Mouse (Mus musculus): ENCODE measurements around the gene Arhgap32.

The Arhgap32 gene

GRCm38 (mm10) chr9:32208071-32208470 lies 92.1 kb downstream of the Arhgap32 start:
- DNase-seq, result no peak

- DNase-seq, result no peak
These were observed 101.1 kb downstream of the Arhgap32 start for GRCm38 (mm10) chr9:32216820-32217567.

GRCm38 (mm10) chr9:32219400-32219799 lies 103.5 kb downstream of the Arhgap32 start:
- DNase-seq, result no peak

- DNase-seq, result peak; percentile 70
These were observed 106.2 kb downstream of the Arhgap32 start for GRCm38 (mm10) chr9:32222184-32222583.

DNA sequence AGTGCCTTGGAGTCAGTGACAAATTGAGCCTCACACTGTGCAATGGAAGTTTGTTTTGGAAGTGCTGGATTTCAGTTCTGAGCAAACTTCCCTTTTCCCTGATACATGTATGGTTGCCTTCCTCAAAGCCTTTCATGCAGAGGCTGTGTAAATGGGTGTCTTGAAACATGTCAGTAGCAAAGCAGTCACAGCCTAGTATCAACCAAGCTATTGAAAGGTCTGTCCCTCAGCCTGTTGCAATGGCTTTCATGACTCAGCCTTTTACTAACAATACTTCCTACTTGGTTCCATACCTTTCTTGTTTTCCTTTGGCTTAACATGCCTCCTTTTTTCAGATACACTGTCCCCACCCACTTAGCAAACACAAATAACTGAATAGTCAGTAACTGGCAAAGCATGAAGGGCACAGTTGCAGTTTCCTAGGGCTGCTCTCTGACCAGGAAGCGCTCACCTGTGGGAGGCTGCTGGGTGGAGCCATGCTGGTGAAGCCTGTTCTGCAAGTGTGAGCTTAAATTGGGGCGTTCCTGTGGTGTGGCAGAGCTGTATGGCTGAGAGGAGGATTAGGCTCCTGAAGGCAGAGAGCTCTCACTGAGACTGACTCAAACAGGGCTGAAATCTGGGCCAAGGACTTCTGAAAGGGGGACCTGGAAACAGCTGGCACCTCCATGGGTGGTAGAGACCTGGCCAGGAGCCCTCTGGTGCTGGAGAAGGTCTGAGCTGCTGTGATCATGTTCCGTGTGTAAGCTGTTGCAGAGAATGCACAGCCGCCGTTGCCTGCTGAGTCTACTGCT lies 108.0 kb downstream of the Arhgap32 start:
- DNase-seq, result peak; percentile 78

DNA sequence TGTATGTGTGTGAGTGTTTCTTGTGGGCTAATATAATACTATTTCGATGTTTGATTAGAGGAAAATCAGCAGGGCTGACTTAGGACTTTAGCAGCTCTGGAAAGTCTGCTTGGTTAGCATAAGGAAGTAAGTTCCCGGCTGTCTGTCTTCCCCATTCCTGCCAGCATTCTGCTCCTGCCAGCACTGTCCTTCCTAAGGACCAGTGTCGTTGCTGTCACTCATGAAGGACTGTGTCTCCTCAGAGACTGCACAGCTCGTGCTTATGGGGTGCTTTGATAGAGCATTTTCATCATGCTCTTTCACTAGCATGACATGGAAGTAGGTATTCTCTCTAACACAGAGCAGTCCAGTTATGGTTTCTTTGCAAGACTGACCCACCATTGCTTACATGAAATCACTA lies 109.0 kb downstream of the Arhgap32 start:
- no peak for DNase-seq

DNA sequence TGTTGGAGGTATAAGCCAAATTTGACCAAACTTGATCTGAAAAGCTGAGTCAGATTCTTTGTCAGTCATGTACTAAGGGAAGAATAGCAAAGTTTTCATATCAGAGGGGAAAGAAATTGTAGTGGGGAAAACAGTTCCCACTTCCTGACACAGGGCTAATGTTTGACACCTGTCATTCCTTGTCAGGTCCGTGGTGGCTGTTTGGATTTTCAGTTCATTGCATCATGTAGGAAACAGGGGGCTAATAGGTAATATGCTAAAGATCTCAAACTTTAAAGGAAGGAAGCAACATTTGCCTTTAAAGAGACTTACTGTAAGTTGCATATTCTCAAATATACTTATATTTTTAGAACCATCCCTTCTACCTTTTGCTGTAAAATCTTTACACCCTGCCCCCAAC lies 109.6 kb downstream of the Arhgap32 start:
- no peak for DNase-seq

- DNase-seq, result no peak
These were observed 111.1 kb downstream of the Arhgap32 start for GRCm38 (mm10) chr9:32227034-32227433.

GRCm38 (mm10) chr9:32233593-32233992 lies 117.7 kb downstream of the Arhgap32 start:
- no peak for DNase-seq

- no peak for DNase-seq
These were observed 119.0 kb downstream of the Arhgap32 start for GRCm38 (mm10) chr9:32234767-32235489.

DNA sequence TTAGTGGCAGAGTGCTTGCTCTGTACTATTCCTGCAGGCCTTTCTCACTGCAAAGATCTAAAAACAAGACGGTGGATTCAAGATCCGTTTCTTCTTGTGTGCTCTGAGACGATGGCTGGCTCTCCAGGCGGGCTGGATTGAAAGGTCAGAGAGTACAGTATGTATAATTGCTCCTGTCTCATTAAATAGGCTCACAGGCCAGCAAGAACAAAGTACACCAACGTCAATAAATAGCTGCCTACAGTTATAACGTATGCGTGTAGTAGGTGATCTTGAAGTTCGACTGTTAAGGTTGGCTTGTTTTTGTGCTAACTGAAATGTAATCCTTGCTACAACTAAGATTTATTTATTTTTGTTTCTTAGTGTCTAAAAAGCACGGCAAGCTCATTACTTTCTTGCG lies 123.0 kb downstream of the Arhgap32 start:
- DNase-seq, result no peak

DNA sequence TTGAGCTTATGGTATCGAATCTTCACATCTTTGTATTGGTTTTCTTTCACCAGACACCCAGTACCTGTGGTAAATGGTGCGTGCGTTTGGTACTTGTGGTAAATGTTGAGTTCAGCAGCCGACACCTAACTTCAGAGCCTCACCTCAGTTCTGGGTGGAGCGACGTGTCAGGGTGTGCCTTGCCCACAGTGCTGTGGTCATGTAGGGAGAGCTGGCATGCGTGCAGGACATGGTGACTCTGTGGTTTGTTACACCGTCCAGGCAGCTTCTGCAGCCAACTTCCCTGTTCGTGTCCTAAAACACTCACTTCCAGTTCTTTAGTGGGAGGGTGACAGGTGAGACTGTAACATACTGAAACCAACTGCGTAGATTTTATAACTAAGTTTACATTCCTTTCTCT lies 123.5 kb downstream of the Arhgap32 start:
- no peak for DNase-seq

- no peak for DNase-seq
These were observed 124.5 kb downstream of the Arhgap32 start for GRCm38 (mm10) chr9:32240449-32240848.

DNA sequence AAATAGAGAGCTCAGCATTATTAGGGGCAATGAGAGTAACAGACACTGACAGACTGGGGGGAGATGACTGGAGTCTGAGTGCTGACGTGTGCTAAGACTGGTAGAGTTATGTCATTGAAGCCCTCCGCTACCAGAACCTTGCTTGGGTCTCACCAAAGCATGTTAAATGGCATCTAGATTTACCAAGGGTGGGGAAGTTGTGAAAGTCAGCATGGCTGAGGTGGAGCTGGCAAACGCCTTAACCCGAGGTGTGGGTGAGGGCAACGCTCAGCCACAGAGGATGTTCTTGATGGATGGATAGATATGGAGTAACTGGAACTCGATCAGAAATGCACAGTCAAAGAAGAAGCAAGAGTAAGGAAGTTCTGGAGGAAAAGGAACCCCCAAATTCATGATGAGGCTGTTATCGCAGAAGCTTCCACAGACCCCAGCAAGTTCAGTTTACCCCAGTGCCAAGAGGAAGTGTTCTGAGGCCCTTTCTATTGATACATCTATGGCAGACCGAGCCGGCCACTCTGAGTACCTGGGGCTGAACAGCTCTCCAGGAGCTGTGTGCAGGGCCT lies 125.8 kb downstream of the Arhgap32 start:
- no peak for DNase-seq

DNA sequence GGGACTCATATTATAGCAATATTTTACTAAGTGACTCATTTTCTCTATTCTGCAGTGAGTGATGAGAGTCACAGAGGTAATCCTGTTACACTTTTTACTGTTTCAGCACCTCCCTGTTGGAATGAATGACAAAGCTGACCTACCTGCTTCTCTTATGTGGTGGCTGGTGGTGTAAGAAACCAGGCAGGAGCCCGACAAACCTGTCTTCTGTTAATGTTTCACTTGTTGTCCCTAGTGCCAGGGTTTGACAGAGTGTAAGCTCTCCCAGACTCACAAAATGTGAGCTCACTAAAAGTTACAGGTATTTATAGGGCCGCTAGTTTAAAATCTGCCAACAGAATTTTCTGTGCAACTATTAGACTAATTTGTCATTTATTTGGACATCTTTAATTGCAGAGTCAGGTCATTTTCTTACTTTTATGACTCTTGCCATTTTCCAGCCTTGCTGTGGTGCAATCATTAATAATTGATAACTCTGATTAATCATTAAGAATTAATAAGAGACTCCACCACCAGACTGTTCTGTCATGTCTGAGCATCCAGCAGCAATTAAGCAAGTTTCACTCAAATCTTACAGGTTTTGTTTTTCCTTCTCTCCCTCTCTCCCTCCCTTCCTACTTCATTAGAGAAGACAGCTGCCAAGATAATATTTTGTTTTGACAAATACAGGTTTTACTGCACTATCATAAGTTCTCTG lies 127.1 kb downstream of the Arhgap32 start:
- DNase-seq, result no peak

- no peak for DNase-seq
These were observed 129.3 kb downstream of the Arhgap32 start for GRCm38 (mm10) chr9:32245237-32245636.

DNA sequence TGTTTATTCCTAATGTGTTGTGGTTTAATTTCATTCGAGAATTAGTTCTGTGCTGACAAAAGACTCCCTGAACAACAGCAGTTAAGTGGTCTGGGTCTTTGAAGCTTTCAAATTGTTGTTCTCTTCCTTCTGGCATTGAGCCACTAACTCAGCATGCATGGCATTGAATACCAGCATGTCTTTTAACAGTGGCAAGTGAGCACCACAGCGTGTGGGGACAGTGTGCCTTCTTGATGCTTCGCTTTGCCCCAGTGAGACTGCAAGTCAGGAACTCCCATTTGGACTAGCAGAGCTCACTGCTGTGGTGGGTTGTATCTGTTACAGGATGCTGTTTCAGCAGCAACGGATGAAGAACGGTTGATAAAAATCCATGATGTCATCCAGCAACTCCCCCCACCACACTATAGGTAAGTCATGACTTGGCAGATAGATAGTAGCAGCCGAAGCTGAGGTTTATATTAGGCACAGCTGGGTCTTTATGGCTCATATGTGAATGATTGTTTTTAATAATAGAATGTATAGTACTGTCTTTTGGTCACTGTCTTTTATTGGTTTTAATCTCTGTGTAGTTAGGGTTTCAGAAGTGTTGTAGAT lies 130.3 kb downstream of the Arhgap32 start:
- DNase-seq, result no peak

GRCm38 (mm10) chr9:32250486-32250885 lies 134.6 kb downstream of the Arhgap32 start:
- no peak for DNase-seq

- DNase-seq, result no peak
These were observed 137.8 kb downstream of the Arhgap32 start for GRCm38 (mm10) chr9:32253721-32254120.

- no peak for DNase-seq
These were observed 141.4 kb downstream of the Arhgap32 start for GRCm38 (mm10) chr9:32257365-32257764.

DNA sequence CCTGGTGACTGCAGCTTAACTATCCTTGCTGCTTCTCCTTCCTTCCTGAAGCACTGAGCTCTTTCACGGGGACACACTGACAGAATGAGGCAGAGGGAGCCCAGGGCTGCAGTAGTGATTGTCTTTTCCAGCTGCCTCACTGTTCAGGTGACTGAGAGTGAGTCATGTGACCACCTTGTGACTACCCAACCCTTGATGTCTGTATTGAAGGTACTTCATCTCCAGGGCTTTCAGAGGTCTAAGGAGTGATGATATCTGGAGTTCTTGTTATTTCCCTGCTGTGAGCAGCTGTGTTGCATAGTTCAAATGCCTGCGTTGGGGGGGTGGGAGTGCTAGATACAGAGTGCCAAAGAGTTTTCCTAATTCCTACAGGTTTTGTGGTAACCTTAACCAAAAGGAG lies 141.9 kb downstream of the Arhgap32 start:
- no peak for DNase-seq

GRCm38 (mm10) chr9:32271896-32272444 lies 156.0 kb downstream of the Arhgap32 start:
- DNase-seq, result peak; percentile 76
